Mouse (Mus musculus): ENCODE measurements at regions not wholly inside any gene's neighbourhood (a gene's known extent, or its start where the extent isn't known, plus 50 kb on each side); places are given as distances from the start of the nearest gene placed in this dataset.

GRCm38 (mm10) chr3:57149156-57149555 is 152.6 kb downstream of the Tm4sf1 start:
- no peak for TF ChIP-seq CTCF (IDR thresholded peaks at IDR 0.05; ENCODE audit: low read depth)
- TF ChIP-seq EP300 (IDR thresholded peaks at IDR 0.05; ENCODE audit: low read depth) = no peak
